Mouse (Mus musculus) testis, postnatal 14 days (tissue): ENCODE results near the gene Rasgef1b.

ENCODE experiments used
- DNase-seq: peaks from one replicate; pipeline ENCODE4 v3.0.0; 2021; ENCODE audit warnings: low spot score

Rasgef1b gene

GRCm38 (mm10) chr5:99252203-99253135 lies 476.4 kb downstream of the Rasgef1b start:
- peak; percentile 92 for DNase-seq

GRCm38 (mm10) chr5:99251379-99252202 lies 477.3 kb downstream of the Rasgef1b start:
- peak; percentile 11 for DNase-seq

GRCm38 (mm10) chr5:99250820-99251219 lies 478.0 kb downstream of the Rasgef1b start:
- DNase-seq = no peak

- DNase-seq = peak; percentile 87
Observed at GRCm38 (mm10) chr5:99248501-99248900, 480.4 kb downstream of the Rasgef1b start.

- DNase-seq = no peak
Observed at GRCm38 (mm10) chr5:99247915-99248314, 480.9 kb downstream of the Rasgef1b start.

GRCm38 (mm10) chr5:99247441-99247840 lies 481.4 kb downstream of the Rasgef1b start:
- DNase-seq = no peak

- DNase-seq = no peak
Observed at GRCm38 (mm10) chr5:99246972-99247371, 481.9 kb downstream of the Rasgef1b start.

GRCm38 (mm10) chr5:99241988-99242740 lies 486.7 kb downstream of the Rasgef1b start:
- DNase-seq = no peak

GRCm38 (mm10) chr5:99240501-99240900 lies 488.4 kb downstream of the Rasgef1b start:
- DNase-seq = no peak

- no peak for DNase-seq
Observed at GRCm38 (mm10) chr5:99239677-99240076, 489.2 kb downstream of the Rasgef1b start.

- no peak for DNase-seq
Observed at GRCm38 (mm10) chr5:99238150-99238549, 490.7 kb downstream of the Rasgef1b start.

- DNase-seq = no peak
Observed at GRCm38 (mm10) chr5:99236888-99237752, 491.7 kb downstream of the Rasgef1b start.

- DNase-seq = no peak
Observed at GRCm38 (mm10) chr5:99236431-99236830, 492.4 kb downstream of the Rasgef1b start.

- DNase-seq = no peak
Observed at GRCm38 (mm10) chr5:99234275-99234674, 494.6 kb downstream of the Rasgef1b start.

- DNase-seq = no peak
Observed at GRCm38 (mm10) chr5:99233176-99233575, 495.7 kb downstream of the Rasgef1b start.

GRCm38 (mm10) chr5:99232410-99232809 lies 496.5 kb downstream of the Rasgef1b start:
- DNase-seq = no peak

- no peak for DNase-seq
Observed at GRCm38 (mm10) chr5:99230476-99230875, 498.4 kb downstream of the Rasgef1b start.

- DNase-seq = no peak
Observed at GRCm38 (mm10) chr5:99227361-99227760, 501.5 kb downstream of the Rasgef1b start.

GRCm38 (mm10) chr5:99224571-99225011 lies 504.3 kb downstream of the Rasgef1b start:
- no peak for DNase-seq

- DNase-seq = no peak
Observed at GRCm38 (mm10) chr5:99223869-99224498, 504.9 kb downstream of the Rasgef1b start.
